Mouse (Mus musculus): ENCODE results near the gene Eif4e2.

Eif4e2 gene

GRCm38 (mm10) chr1:87203779-87204178 is 9.9 kb upstream of the Eif4e2 start:
- no peak for DNase-seq

GRCm38 (mm10) chr1:87204465-87204864 is 9.2 kb upstream of the Eif4e2 start, which contains the start of gene Chrng:
Gene Chrng (plus strand): TSS chr1:87204657.
- no peak for DNase-seq

GRCm38 (mm10) chr1:87205038-87205437 is 8.7 kb upstream of the Eif4e2 start:
- no peak for DNase-seq

GRCm38 (mm10) chr1:87205502-87205901 is 8.2 kb upstream of the Eif4e2 start:
- DNase-seq: no peak

- no peak for DNase-seq
Observed at GRCm38 (mm10) chr1:87206339-87206738, 7.4 kb upstream of the Eif4e2 start.

- DNase-seq: no peak
Observed at GRCm38 (mm10) chr1:87211431-87211830, 2.3 kb upstream of the Eif4e2 start.

- DNase-seq: no peak
Observed at GRCm38 (mm10) chr1:87214748-87215147, 1.0 kb downstream of the Eif4e2 start.

- no peak for DNase-seq
Observed at GRCm38 (mm10) chr1:87217938-87218337, 4.2 kb downstream of the Eif4e2 start.

GRCm38 (mm10) chr1:87225739-87226138 is 12.0 kb downstream of the Eif4e2 start:
- no peak for DNase-seq

- peak in 1 of 2 experiments; percentile 26 for DNase-seq
Observed at GRCm38 (mm10) chr1:87226409-87227159, 12.9 kb downstream of the Eif4e2 start.

GRCm38 (mm10) chr1:87227160-87227550 is 13.4 kb downstream of the Eif4e2 start:
- DNase-seq: peak; percentile 87 to 88

- no peak for DNase-seq
Observed at GRCm38 (mm10) chr1:87230606-87231005, 16.9 kb downstream of the Eif4e2 start.

GRCm38 (mm10) chr1:87232197-87232596 is 18.5 kb downstream of the Eif4e2 start:
- DNase-seq: no peak

- no peak for DNase-seq
Observed at GRCm38 (mm10) chr1:87239056-87239455, 25.3 kb downstream of the Eif4e2 start.

- no peak for DNase-seq
Observed at GRCm38 (mm10) chr1:87243021-87243420, 29.3 kb downstream of the Eif4e2 start.

- no peak for DNase-seq
Observed at GRCm38 (mm10) chr1:87245430-87245829, 31.7 kb downstream of the Eif4e2 start.

GRCm38 (mm10) chr1:87245929-87246815 is 32.5 kb downstream of the Eif4e2 start:
- DNase-seq: peak; percentile 91

- DNase-seq: no peak
Observed at GRCm38 (mm10) chr1:87252040-87252609, 38.4 kb downstream of the Eif4e2 start.

- no peak for DNase-seq
Observed at GRCm38 (mm10) chr1:87255173-87255572, 41.5 kb downstream of the Eif4e2 start.

- DNase-seq: no peak
Observed at GRCm38 (mm10) chr1:87257691-87258090, 44.0 kb downstream of the Eif4e2 start.

GRCm38 (mm10) chr1:87258484-87258883 is 44.8 kb downstream of the Eif4e2 start:
- peak in 1 of 2 experiments; percentile 34 for DNase-seq

- DNase-seq: no peak
Observed at GRCm38 (mm10) chr1:87259316-87259715, 45.6 kb downstream of the Eif4e2 start.

- DNase-seq: no peak
Observed at GRCm38 (mm10) chr1:87263257-87263656, 49.5 kb downstream of the Eif4e2 start.

- DNase-seq: no peak
Observed at GRCm38 (mm10) chr1:87263796-87264133, 50.1 kb downstream of the Eif4e2 start.

All from cerebellum, postnatal 25 days (tissue).